Mouse (Mus musculus): ENCODE data around the gene Iffo1.
"Not testable (repeated sequence)": the region's sequence is repeated elsewhere in the genome, so short reads cannot be mapped to it uniquely, and the experiment has no call there.

The Iffo1 gene

GRCm38 (mm10) chr6:125161971-125162370 is 16.9 kb downstream of the Iffo1 start:
- DNase-seq (ENCODE audit: low spot score) = peak; percentile 78

GRCm38 (mm10) chr6:125162615-125163305 is 17.7 kb downstream of the Iffo1 start:
- DNase-seq (ENCODE audit: low spot score) = not testable (repeated sequence)

- peak; percentile 43 for DNase-seq (ENCODE audit: low spot score)
Measured at GRCm38 (mm10) chr6:125163801-125164657, 19.0 kb downstream of the Iffo1 start.

- peak; percentile 76 for DNase-seq (ENCODE audit: low spot score)
Measured at GRCm38 (mm10) chr6:125164672-125165327, 19.8 kb downstream of the Iffo1 start.

- DNase-seq (ENCODE audit: low spot score) = peak; percentile 98
Measured at GRCm38 (mm10) chr6:125165328-125165891, 20.4 kb downstream of the Iffo1 start.

GRCm38 (mm10) chr6:125166051-125166751 is 21.2 kb downstream of the Iffo1 start, which contains the start of gene Gapdh:
Gene Gapdh, minus strand, starts transcription at chr6:125166467.
- peak; percentile 91 for DNase-seq (ENCODE audit: low spot score)

GRCm38 (mm10) chr6:125166861-125167650 is 22.0 kb downstream of the Iffo1 start:
- DNase-seq (ENCODE audit: low spot score) = no peak

- DNase-seq (ENCODE audit: low spot score) = no peak
Measured at GRCm38 (mm10) chr6:125168086-125168485, 23.0 kb downstream of the Iffo1 start.

- peak; percentile 42 for DNase-seq (ENCODE audit: low spot score)
Measured at GRCm38 (mm10) chr6:125170194-125170593, 25.2 kb downstream of the Iffo1 start.

GRCm38 (mm10) chr6:125172474-125172873 is 27.4 kb downstream of the Iffo1 start:
- no peak for DNase-seq (ENCODE audit: low spot score)

- DNase-seq (ENCODE audit: low spot score) = no peak
Measured at GRCm38 (mm10) chr6:125173256-125173655, 28.2 kb downstream of the Iffo1 start.

GRCm38 (mm10) chr6:125175469-125175868 is 30.4 kb downstream of the Iffo1 start:
- DNase-seq (ENCODE audit: low spot score) = no peak

- no peak for DNase-seq (ENCODE audit: low spot score)
Measured at GRCm38 (mm10) chr6:125179601-125180000, 34.6 kb downstream of the Iffo1 start.

- no peak for DNase-seq (ENCODE audit: low spot score)
Measured at GRCm38 (mm10) chr6:125182133-125182532, 37.1 kb downstream of the Iffo1 start.

GRCm38 (mm10) chr6:125186203-125186602 is 41.2 kb downstream of the Iffo1 start:
- no peak for DNase-seq (ENCODE audit: low spot score)

GRCm38 (mm10) chr6:125190816-125191215 is 45.8 kb downstream of the Iffo1 start:
- DNase-seq (ENCODE audit: low spot score) = no peak

GRCm38 (mm10) chr6:125191332-125192015 is 46.4 kb downstream of the Iffo1 start, which contains the start of the genes Ncapd2 and Mrpl51:
Gene Ncapd2, minus strand, starts transcription at chr6:125191701.
Gene Mrpl51, plus strand, starts transcription at chr6:125191801.
- peak; percentile 98 for DNase-seq (ENCODE audit: low spot score)

- peak; percentile 95 for DNase-seq (ENCODE audit: low spot score)
Measured at GRCm38 (mm10) chr6:125192016-125192714, 47.1 kb downstream of the Iffo1 start.

GRCm38 (mm10) chr6:125192841-125193240 is 47.8 kb downstream of the Iffo1 start:
- no peak for DNase-seq (ENCODE audit: low spot score)

Data from lung, postnatal 25 days (tissue).